Mouse (Mus musculus): Measurements from ENCODE around the gene Ndufa11. TPM values are rescaled to one million over a fixed set of nuclear protein-coding genes. Genes with fewer than 3 reads are reported as not detected.

Gene Ndufa11
- polyA plus RNA-seq (2014; fragmentation: Illumina TruSeq; extraction: RNeasy Lipid Tissue Mini Kit (QIAGEN cat#74804); ENCODE audit: low read depth, low replicate concordance): not detected

GRCm38 (mm10) chr17:56717363-56718058 is at the start of gene Ndufa11, which contains the start of gene Vmac:
TSS of gene Ndufa11 (plus strand) at chr17:56717767.
TSS of gene Vmac (minus strand) at chr17:56718022.

GRCm38 (mm10) chr17:56672941-56673646 is 44.5 kb upstream of the Ndufa11 start, which contains the start of gene Ranbp3:
TSS of gene Ranbp3 (plus strand) at chr17:56673294.

GRCm38 (mm10) chr17:56757416-56758123 is 40.0 kb downstream of the Ndufa11 start, which contains the start of gene Nrtn:
TSS of gene Nrtn (minus strand) at chr17:56757530.

GRCm38 (mm10) chr17:56764474-56765354 is 47.1 kb downstream of the Ndufa11 start, which contains the start of gene Dus3l:
TSS of gene Dus3l (plus strand) at chr17:56764757.

GRCm38 (mm10) chr17:56769950-56770349 is 52.4 kb downstream of the Ndufa11 start, which contains the start of gene Prr22:
TSS of gene Prr22 (plus strand) at chr17:56770250.

Other genes with a start within 250 kb of the Ndufa11 start
- 0.08 TPM for gene Ptprs, start 241.3 kb upstream of the Ndufa11 start, polyA plus RNA-seq (2014; fragmentation: Illumina TruSeq; extraction: RNeasy Lipid Tissue Mini Kit (QIAGEN cat#74804); ENCODE audit: low read depth, low replicate concordance)
- not detected for gene Znrf4, start 205.3 kb upstream of the Ndufa11 start, polyA plus RNA-seq (2014; fragmentation: Illumina TruSeq; extraction: RNeasy Lipid Tissue Mini Kit (QIAGEN cat#74804); ENCODE audit: low read depth, low replicate concordance)
- not detected for gene Gm20219, start 163.4 kb upstream of the Ndufa11 start, polyA plus RNA-seq (2014; fragmentation: Illumina TruSeq; extraction: RNeasy Lipid Tissue Mini Kit (QIAGEN cat#74804); ENCODE audit: low read depth, low replicate concordance)
- 22.4 TPM for gene Safb2, start 133.2 kb upstream of the Ndufa11 start, polyA plus RNA-seq (2014; fragmentation: Illumina TruSeq; extraction: RNeasy Lipid Tissue Mini Kit (QIAGEN cat#74804); ENCODE audit: low read depth, low replicate concordance)
- 7.8 TPM for gene Safb, start 132.9 kb upstream of the Ndufa11 start, polyA plus RNA-seq (2014; fragmentation: Illumina TruSeq; extraction: RNeasy Lipid Tissue Mini Kit (QIAGEN cat#74804); ENCODE audit: low read depth, low replicate concordance)
- 30.1 TPM for gene 2410015M20Rik, start 108.0 kb upstream of the Ndufa11 start, polyA plus RNA-seq (2014; fragmentation: Illumina TruSeq; extraction: RNeasy Lipid Tissue Mini Kit (QIAGEN cat#74804); ENCODE audit: low read depth, low replicate concordance)
- not detected for gene Rpl36, start 104.4 kb upstream of the Ndufa11 start, polyA plus RNA-seq (2014; fragmentation: Illumina TruSeq; extraction: RNeasy Lipid Tissue Mini Kit (QIAGEN cat#74804); ENCODE audit: low read depth, low replicate concordance)
- 10.4 TPM for gene Lonp1, start 90.9 kb upstream of the Ndufa11 start, polyA plus RNA-seq (2014; fragmentation: Illumina TruSeq; extraction: RNeasy Lipid Tissue Mini Kit (QIAGEN cat#74804); ENCODE audit: low read depth, low replicate concordance)
- gene Catsperd, start 89.6 kb upstream of the Ndufa11 start, polyA plus RNA-seq (2014; fragmentation: Illumina TruSeq; extraction: RNeasy Lipid Tissue Mini Kit (QIAGEN cat#74804); ENCODE audit: low read depth, low replicate concordance): 0.53 TPM
- 1.4 TPM for gene Ranbp3, start 44.5 kb upstream of the Ndufa11 start, polyA plus RNA-seq (2014; fragmentation: Illumina TruSeq; extraction: RNeasy Lipid Tissue Mini Kit (QIAGEN cat#74804); ENCODE audit: low read depth, low replicate concordance)
- 6.5 TPM for gene Vmac, start 255 bp downstream of the Ndufa11 start, polyA plus RNA-seq (2014; fragmentation: Illumina TruSeq; extraction: RNeasy Lipid Tissue Mini Kit (QIAGEN cat#74804); ENCODE audit: low read depth, low replicate concordance)
- gene Nrtn, start 39.8 kb downstream of the Ndufa11 start, polyA plus RNA-seq (2014; fragmentation: Illumina TruSeq; extraction: RNeasy Lipid Tissue Mini Kit (QIAGEN cat#74804); ENCODE audit: low read depth, low replicate concordance): not detected
- 0.64 TPM for gene Dus3l, start 47.0 kb downstream of the Ndufa11 start, polyA plus RNA-seq (2014; fragmentation: Illumina TruSeq; extraction: RNeasy Lipid Tissue Mini Kit (QIAGEN cat#74804); ENCODE audit: low read depth, low replicate concordance)
- not detected for gene Prr22, start 52.5 kb downstream of the Ndufa11 start, polyA plus RNA-seq (2014; fragmentation: Illumina TruSeq; extraction: RNeasy Lipid Tissue Mini Kit (QIAGEN cat#74804); ENCODE audit: low read depth, low replicate concordance)
- not detected for gene Rfx2, start 113.2 kb downstream of the Ndufa11 start, polyA plus RNA-seq (2014; fragmentation: Illumina TruSeq; extraction: RNeasy Lipid Tissue Mini Kit (QIAGEN cat#74804); ENCODE audit: low read depth, low replicate concordance)
- gene Acsbg2, start 156.7 kb downstream of the Ndufa11 start, polyA plus RNA-seq (2014; fragmentation: Illumina TruSeq; extraction: RNeasy Lipid Tissue Mini Kit (QIAGEN cat#74804); ENCODE audit: low read depth, low replicate concordance): not detected
- not detected for gene 1700061G19Rik, start 157.7 kb downstream of the Ndufa11 start, polyA plus RNA-seq (2014; fragmentation: Illumina TruSeq; extraction: RNeasy Lipid Tissue Mini Kit (QIAGEN cat#74804); ENCODE audit: low read depth, low replicate concordance)
- 0.77 TPM for gene Mllt1, start 217.6 kb downstream of the Ndufa11 start, polyA plus RNA-seq (2014; fragmentation: Illumina TruSeq; extraction: RNeasy Lipid Tissue Mini Kit (QIAGEN cat#74804); ENCODE audit: low read depth, low replicate concordance)

Data from liver, adult 10 weeks (tissue).